Mouse (Mus musculus) kidney, adult 2 months (tissue): Measurements from ENCODE around the gene Gm17490.

Experiments
- CTCF ChIP-seq: fragments of 200-500 bp; conservative IDR thresholded peaks from 2 replicates; pipeline ENCODE4 v1.5.1; 2011; ENCODE audit warnings: low read depth, mild to moderate bottlenecking, control low read depth, low read length, moderate library complexity, mixed read lengths; ENCODE audit not compliant: insufficient read depth, insufficient read length
- POLR2A ChIP-seq: fragments of 200-500 bp; IDR thresholded peaks from one replicate; pipeline ENCODE4 v1.6.1; 2011; ENCODE audit warnings: low read depth, low read length, control low read depth

DNA sequence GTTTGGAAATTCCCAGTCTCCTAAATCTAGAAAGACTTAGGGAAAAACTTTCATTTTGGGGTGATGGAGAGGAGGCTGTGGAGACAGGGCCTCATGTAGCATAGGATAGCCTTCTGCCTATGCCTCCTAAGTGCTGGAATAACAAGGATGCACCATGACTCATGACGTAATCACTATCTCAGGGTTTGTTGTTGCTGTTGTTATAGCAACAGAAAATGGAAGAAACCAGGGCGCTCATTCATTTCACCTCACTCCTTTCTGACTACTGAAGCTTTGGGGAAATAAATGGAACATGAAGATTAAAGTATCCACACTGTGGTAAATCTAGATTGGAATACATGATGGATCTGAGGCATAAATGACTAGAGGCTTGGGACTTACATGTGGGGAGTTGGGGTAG lies 2.3 kb downstream of the Gm17490 start:
- TF ChIP-seq POLR2A (no peak), CTCF (no peak)
